Mouse (Mus musculus) bone marrow, adult 2 months (tissue): ENCODE results near the gene Asrgl1.

ENCODE experiments used
- CTCF ChIP-seq: fragments of 200-500 bp; IDR thresholded peaks from 2 replicates; pipeline ENCODE4 v1.5.1; 2011; ENCODE audit warnings: low read length, control low read depth; ENCODE audit not compliant: control insufficient read depth, insufficient read depth
- POLR2A ChIP-seq: fragments of 200-500 bp; IDR thresholded peaks from 2 replicates; pipeline ENCODE4 v1.6.1; 2011; ENCODE audit warnings: low read depth, mild to moderate bottlenecking, control low read depth, low read length, borderline replicate concordance; ENCODE audit not compliant: control insufficient read depth

GRCm38 (mm10) chr19:9090709-9091108 lies 44.7 kb downstream of the Asrgl1 start:
- TF ChIP-seq CTCF (no peak), POLR2A (no peak)
